Mouse (Mus musculus): ENCODE measurements around the gene Gm13040.
"Not testable (repeated sequence)": the region's sequence is repeated elsewhere in the genome, so short reads cannot be mapped to it uniquely, and the experiment has no call there.

The Gm13040 gene

DNA sequence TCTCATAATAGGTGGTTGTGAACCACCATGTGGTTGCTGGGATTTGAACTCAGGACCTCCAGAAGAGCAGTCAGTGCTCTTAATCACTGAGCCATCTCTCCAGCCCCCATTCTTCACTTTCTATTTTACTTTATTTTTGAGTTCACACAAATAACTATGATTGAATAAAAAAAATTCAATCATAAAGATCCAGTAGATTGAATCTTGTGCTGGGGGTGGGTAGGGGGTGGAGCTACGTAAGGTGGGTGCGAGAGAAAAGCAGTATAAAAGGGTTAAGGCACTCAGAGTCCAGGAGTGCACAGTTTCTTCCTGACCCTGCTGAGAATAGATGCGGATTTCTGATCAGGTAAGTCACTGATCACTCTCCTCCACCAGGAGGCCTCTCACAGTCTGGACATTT lies at the start of gene Gm13040:
Gene Gm13040 (plus strand): TSS at position 301 of the 400 bp plus-strand sequence.
- not testable (repeated sequence) for DNase-seq (ENCODE audit: low spot score)

DNA sequence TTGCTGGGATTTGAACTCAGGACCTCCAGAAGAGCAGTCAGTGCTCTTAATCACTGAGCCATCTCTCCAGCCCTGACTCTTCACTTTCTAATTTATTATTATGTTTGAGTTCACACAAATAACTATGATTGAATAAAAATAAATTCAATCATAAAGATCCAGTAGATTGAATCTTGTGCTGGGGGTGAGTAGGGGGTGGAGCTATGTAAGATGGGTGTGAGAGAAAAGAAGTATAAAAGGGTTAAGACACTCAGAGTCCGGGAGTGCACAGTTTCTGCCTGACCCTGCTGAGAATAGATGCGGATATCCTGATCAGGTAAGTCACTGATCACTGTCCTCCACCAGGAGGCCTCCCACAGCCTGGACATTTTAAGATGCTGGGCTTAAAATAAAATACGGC lies 24.7 kb upstream of the Gm13040 start, which contains the start of gene Gm13043:
Gene Gm13043 (plus strand): TSS at position 301 of the 400 bp plus-strand sequence.
- DNase-seq (ENCODE audit: low spot score), result no peak

DNA sequence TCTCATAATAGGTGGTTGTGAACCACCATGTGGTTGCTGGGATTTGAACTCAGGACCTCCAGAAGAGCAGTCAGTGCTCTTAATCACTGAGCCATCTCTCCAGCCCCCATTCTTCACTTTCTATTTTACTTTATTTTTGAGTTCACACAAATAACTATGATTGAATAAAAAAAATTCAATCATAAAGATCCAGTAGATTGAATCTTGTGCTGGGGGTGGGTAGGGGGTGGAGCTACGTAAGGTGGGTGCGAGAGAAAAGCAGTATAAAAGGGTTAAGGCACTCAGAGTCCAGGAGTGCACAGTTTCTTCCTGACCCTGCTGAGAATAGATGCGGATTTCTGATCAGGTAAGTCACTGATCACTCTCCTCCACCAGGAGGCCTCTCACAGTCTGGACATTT lies 15.6 kb downstream of the Gm13040 start, which contains the start of the genes BC080695 and Gm13057:
Gene BC080695 (plus strand): TSS at position 301 of the 400 bp plus-strand sequence.
Gene Gm13057 (plus strand): TSS at position 310 of the 400 bp plus-strand sequence.
- not testable (repeated sequence) for DNase-seq (ENCODE audit: low spot score)
